Mouse (Mus musculus) gastrocnemius, adult 18-20 months (tissue): ENCODE results near the gene Dhx8. TPM values are rescaled to one million over a fixed set of nuclear protein-coding genes. Genes with fewer than 3 reads are reported as not detected.

Source experiments
- DNase-seq: peaks from one replicate; pipeline ENCODE4 v3.0.0; 2021; ENCODE audit warnings: low spot score
- total RNA-seq, 2 experiments: library from RNA; stranded (reverse); gene quantifications; 2 replicates each; pipeline ENCODE4 v1.2.3; 2021

The Dhx8 gene
- total RNA-seq, 2 experiments from 2014 or later = 13.9 to 14.3 TPM

DNA sequence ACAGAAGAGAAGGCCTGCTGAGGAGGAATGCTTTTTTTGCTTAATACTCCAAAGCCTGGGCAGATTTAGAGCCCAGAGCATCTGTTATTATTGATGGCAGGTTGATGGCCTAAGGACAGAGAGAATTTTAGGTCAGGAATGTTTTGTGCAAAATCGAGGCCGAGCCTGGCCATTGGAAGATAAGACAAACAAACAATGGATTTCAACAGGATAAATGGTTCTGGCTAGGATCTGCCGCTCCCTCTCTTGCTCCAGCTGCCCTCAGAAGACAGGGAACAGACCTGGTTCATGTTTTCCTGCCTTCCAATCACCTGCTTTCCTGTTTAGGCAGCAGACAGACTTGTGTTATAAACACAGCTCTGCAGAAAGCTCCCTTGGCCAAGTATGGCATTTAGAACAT lies 3.4 kb upstream of the Dhx8 start:
- no peak for DNase-seq

DNA sequence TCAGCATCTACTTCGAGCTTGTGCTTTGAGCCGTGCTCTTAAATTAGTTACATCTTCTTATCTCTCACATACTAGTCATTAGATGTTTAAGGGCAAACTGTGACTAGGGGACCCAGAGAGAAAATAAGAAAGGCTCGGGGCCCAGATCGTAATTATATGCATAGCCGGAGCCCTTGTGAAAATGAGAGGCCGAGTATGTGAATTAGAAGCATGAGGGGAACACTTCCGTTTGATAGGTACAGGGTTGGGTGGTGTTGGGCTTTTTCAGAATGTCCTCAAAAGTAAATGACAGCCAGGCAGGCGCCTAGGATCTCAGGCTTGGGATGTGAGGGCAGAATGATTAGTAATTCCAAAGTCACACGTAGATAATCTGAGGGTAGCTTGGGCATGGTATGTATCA lies 877 bp downstream of the Dhx8 start:
- no peak for DNase-seq

DNA sequence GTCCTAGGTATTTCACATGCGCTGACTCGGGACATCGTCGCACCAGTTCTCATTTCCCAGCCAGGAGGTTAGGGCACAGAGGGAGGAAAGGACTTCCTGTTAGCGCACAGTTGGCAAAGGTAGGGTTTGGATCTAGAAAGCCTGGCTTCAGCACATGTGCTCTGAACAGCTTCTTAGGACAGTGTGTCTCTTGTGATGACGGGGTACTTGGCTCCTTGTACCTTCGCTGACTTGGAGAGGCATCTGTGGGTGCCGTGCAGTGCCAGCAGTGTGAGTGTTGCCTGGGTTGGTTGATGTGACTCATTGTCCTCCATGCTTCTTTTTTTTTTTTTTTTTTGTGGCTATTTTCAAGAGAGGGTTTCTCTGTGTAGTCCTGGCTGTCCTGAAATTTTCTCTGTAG lies 23.9 kb downstream of the Dhx8 start:
- DNase-seq = peak; percentile 87

DNA sequence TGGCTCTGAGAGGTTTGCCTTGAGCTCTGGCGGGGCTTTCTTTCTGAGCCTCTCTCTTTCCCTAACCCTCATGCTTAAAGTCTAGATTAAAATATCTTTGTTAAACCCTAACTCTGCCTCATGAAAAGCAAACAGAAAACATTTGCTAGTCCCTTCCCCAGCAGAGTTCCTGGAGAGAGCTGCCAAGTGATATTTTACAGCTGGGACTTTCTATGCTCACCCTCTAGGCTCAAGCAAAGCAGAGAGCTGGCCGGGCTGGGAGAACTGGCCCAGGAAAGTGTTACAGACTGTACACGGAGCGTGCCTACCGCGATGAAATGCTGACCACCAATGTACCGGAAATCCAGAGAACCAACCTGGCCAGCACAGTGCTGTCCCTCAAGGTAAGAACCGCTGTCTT lies 24.6 kb downstream of the Dhx8 start:
- no peak for DNase-seq

DNA sequence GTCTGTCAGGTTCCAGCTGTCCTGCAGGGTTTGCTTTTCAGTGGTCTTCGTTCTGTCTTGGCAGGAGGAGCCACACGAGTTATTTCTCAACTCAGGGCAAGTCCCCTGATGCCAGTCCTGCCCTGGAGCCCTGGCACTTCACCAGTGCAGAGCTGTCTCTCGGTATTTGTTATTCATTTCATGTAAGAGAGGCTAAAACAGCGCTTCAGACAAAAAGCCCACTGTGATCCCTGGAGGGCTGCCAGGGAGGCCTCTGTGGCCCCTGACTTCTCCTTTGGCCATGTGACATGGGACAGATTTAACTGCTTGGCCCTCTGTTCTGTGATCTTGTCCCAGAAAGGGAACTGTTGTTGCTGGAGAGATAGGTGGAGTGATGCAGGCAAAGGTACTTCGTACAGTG lies 25.7 kb downstream of the Dhx8 start:
- DNase-seq = no peak

DNA sequence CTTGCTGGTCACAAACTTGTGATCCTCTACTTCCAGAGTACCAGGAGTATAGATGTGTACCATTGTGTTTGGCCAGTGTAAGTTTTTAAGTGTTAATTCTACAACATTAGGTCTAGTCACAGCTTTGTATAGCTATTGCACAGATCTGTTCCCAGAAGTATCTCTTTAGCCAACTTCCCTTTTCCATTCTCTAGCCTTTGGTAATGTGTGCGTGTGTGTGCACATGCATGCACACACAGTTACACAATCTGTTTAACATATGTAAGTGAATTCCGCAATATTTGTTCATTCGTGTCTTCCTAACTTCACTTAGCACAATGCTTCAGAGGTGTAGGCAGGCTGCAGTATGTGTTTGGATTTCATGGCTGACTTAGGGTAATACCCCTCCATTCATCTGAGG lies 26.8 kb downstream of the Dhx8 start:
- DNase-seq = no peak

DNA sequence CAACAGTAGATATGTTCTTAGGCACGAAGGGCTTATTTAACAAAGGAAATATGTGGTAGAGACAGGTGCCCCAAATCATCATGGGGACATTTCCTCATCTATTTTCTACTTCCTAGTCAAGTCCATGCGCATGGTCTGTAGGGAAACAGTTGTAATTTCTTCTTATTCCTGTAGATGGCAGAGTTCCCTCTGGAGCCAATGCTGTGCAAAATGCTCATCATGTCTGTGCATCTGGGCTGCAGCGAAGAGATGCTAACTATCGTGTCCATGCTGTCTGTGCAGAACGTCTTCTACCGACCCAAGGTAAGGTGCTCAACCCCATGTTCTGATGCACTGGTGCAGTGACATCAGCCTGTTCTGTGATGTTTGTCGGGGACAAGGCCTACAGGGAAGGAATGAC lies 31.0 kb downstream of the Dhx8 start:
- DNase-seq = peak; percentile 43

DNA sequence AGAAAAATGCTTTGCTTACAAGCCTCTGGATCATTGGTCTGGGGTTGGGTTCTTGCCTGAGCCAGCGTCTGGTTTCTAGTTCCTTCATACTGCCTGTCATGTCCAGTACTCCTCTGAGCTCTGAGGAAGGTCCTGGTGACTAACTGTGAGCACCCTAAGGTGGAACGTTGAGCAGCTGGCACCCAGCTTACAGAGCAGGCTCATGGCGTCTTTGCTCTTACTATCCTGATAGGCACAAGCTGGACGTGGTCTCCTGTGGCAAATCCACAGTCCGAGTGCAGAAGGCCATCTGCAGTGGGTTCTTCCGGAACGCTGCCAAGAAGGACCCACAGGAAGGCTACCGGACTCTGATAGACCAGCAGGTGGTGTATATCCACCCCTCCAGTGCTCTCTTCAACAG lies 31.8 kb downstream of the Dhx8 start:
- DNase-seq = no peak

DNA sequence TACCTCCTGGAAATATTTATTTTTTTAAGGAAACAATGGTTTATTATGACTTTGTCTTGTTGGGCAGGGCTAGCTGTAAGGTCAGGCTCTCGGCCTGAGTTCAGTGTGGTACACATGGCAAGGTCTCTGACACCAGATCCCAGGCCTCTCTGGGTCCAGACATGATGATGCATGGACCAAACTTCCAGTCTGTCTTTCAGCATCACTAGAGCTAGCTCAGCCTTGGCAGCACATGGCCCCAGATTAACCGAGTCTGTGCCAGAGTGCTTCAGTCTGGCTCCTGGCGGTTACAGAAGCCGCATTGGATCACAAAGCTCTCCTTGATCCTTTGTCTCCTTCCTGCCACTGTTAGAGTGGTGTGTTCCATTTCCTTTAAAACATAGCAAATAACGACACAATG lies 34.6 kb downstream of the Dhx8 start:
- DNase-seq = no peak

DNA sequence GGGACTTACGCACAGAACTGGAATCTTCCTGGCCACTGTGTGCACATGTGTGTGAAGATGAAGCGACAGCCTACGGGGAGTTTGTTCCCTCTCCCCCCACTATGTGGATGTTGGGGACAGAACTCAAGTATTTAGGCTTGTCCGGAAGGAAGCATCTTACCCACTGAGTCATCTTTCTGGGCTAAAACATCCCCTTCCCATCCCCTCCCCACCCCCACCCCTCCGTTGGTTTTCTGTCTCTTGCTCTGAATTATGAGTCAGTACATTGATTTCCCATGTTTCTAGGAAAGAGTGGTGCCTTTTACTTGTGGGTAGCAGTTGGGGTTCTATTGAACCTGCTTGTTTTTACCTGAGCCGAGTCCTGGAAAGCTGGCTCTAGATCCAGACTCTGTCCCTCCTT lies 36.0 kb downstream of the Dhx8 start:
- no peak for DNase-seq

DNA sequence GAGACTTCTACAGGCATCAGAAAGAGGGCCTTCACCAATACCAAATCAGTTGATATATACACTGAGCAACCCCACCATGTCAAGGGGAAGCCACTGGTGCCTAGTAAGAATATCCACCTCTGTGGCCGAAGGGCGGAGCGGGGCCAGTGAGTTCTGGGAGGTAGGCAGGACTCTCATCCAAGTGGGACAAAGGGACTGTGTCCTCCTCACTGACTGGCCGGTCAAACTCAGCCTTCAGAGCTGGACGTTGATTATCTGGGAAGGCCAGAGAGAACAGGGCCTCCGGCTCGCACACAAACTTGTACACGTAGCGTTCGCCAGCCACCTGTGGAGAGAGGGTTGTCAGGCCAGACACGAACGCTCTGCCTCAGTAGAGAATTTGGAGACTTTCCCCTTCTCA lies 37.5 kb downstream of the Dhx8 start:
- DNase-seq = no peak

DNA sequence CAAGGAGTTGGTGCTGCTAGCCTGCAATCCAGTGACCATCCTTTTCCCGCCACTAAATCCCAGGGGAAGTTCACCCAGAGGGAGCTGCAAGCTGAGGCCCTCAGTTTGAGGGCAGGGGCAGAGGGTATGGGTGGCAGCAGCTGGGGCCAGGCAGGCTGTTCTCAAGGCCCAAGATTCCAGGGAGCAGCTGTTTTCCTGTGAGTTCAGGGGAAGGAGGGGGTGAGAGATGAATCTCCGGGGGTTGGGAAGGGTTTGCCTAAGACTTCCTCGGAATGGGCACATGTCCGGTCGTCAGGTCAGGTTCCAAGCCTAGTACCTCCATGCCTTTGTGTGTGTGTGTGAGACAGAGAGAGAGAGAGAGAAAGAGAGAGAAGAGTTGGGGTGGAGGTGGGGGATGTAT lies 39.3 kb downstream of the Dhx8 start:
- DNase-seq = no peak

DNA sequence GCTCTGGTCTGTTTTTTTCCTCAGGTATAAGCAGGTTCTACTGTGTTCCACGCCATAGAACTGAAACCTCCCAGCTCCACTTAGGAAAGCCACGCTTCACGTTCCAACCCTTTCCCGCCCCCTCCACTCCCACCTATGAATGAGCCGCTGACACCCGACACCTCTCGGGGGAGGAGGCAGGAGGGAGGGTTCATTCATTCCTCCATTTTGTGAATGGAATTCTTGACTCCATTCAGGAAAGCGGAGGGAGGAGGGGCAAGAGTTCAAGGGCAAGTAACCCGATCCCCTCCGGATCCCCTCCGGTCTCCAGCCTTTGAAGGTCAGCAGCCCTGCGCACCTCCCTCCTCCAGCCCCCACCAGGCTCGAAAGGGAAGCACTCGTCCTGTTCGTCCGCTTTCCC lies 39.7 kb downstream of the Dhx8 start:
- peak; percentile 39 for DNase-seq

DNA sequence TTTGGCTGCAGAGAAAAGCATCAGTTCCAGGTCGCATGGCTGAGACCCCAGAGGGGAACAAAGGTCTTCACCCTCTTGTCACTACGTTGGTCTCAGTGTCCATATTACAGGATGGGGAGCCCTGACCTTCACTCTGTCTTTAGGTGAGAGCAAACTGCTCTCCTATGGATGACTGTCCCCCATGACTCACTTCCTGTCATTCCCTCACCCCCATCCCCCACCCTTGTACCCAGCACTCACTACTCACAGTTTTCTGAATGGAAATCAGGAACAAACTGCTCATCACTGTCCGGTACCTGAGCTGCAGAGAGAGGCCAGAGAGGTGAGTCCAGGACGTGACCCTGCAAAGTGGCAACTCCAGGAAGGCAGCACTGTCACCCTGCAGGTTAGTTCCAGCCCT lies 44.1 kb downstream of the Dhx8 start:
- DNase-seq = no peak

DNA sequence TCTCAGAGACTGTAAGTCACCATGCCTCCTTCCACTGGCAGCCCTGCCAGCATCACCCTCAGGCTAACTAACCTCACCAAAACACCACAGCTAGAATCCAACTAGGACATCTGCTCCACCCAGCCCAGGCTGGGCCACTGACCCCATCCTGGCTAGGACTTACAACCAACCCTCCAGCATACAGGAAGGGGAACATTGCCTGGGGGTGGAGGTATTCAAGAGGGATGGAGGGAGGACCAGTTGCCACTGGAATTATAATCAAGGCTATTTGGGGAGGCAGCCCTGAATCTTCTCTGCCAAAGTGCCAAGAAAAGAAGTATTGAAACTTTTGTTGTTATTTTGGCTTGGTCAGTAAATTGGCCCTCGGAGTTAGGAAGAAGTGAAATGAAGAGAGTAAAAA lies 50.4 kb downstream of the Dhx8 start:
- DNase-seq = no peak

DNA sequence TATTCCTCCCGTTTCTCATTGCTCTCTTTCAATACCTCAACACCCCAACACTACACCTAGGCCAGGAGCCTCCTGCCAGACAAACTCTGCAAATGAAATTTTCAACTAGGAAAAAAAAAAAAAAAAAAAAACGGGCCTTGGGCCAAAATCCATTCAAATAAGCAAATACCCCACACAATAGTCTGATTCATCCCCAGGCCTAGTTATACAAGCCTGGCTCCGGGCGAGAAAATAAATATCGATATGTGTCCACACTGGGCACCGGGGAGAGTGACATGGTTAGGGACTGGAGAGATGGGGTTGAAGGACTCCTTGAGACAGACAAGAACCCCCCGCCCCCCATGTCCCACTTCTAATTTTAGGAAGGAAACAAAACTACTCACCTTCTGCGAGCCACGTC lies 50.9 kb downstream of the Dhx8 start:
- DNase-seq = no peak

DNA sequence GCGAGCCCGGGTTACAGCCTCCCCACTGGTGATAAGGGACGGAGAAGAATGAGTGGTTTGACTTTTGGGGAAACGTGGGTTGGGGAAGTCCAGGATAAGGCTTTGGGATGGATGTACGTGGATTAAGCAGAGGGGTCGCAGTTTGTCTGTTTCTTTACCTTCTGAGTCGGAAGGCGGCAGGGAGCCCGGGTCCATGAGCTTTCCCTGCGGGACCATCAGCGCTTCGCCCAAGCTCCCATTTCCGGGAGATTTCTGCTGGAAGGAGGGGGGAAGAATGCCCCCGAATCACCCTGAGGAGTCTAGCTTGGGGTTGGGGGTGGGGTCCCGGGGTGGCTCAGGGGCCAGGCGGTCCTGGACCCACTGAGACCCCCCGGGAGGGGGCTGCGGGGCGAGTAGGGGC lies 51.4 kb downstream of the Dhx8 start:
- DNase-seq = no peak

DNA sequence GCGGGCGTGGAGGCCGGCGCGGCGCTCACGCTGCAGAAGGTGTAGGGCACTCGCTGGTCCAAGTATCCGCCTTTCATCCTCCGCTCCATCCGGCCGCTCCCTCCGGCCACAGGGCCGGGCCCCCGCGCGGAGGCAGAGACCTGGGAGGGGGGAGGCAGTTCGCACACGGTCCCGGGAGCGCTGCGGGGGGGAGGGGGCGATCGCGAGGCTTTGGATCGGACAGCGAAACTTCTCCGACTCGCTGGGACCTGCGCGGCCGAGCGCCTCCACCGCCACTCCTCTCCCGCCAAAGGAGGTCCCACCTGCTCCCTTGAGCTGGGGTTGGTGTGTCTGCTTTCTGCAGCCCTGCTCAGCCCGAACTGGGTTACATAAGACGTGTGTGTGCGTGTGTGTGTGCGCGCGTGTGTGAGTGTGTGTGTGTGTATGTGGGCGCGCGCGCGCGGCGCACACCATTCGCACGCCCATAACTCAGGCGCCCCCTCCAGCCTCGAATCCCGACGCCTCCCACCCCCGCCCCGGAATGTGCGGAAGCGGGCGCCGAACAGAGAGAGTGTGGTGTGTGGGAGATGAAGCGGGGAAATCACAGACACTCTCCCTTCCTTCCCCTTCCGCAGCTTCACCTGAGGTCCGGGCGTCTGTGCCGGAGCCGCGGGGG lies 51.9 kb downstream of the Dhx8 start:
- no peak for DNase-seq

DNA sequence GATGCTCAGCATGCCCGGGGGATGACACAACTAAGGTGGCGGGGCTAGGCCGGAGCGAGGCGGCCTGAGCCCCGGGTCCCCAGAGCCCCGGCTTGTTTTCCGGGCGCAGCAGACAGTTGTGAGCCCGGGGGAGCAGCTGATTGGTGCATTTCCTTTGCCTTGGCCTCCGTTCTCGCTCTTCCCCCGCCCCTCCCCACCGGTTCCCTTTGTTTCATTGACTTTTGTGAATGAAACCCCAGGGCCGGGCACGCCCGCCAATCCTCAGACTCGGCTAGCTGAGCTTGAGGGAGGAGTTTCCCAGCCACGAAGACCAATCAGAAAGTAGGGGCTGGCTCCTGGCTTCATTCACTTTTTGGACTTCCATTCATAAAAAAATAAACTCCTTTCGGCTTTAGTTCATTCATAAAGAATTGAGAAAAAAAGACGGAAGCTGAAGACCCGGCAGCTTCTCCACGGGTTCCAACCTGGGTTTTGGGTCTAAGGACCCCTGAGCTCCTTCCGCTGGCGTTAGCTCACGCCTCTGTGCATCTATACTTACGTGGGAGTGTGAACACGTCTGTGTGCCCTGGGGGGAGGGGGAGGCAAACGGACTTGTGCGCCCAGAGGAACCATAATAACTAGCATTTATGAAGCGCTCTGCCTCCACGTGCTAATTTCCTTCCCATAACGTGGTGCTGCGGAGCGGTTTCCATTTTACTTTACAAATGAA lies 52.6 kb downstream of the Dhx8 start, which contains the start of gene Etv4:
Gene Etv4 (minus strand): TSS at position 229 of the 709 bp plus-strand sequence.
- peak; percentile 75 for DNase-seq

DNA sequence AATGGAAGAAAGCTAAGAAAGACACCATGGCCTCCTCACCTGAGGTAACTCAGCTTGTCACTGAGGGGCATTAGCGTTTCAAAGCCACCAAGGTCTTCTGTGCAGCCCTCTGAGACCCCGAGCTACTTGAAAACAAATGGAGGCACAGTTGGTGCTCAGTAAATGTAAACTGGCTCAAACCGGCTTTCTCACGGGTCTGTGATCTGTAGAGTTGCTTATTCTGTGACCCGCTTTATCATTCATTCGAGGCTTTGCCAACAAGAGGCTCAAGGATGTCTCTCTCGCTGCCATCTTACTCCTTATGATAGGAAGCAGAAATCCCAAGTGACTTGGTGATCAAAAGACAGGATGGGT lies 53.1 kb downstream of the Dhx8 start:
- DNase-seq = no peak

DNA sequence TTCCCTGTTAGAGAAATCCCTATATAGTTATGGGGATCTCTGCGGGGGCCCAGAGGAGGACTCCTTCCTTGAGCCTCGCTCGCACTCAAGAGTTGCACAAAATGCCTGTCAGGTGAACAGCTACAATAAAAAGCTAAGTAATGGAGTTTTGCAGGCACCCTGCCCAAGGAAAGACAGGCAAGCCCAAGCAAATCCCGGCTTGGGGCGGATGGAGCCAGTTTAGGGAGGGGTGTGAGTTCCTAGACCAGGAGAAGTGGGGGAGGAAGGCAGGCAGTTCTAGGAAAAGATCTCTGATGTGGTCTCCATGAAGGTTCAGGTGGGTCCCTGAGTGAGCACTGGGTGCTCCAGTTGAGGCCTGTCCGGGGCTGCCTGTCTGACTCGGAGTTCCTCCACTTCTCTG lies 53.9 kb downstream of the Dhx8 start:
- DNase-seq = no peak

DNA sequence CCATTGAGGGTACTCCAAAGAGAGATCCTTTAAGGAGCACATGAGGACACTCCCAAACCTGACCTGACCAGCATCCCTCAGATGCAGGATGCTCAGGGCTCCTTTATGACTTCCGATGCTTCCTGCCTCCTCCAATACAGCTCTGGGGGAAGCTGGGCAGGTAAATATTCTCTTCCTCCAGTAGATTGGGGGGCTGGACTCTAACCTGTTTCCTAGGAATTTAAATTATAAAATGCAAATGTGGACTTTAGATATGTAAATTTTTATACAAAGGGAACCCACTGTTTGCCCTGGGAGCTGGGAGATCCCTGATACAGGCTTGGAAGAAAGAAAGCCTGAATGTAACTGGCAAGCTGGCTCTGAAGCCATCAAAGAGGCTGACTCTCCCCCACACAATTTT lies 54.7 kb downstream of the Dhx8 start:
- DNase-seq = no peak

DNA sequence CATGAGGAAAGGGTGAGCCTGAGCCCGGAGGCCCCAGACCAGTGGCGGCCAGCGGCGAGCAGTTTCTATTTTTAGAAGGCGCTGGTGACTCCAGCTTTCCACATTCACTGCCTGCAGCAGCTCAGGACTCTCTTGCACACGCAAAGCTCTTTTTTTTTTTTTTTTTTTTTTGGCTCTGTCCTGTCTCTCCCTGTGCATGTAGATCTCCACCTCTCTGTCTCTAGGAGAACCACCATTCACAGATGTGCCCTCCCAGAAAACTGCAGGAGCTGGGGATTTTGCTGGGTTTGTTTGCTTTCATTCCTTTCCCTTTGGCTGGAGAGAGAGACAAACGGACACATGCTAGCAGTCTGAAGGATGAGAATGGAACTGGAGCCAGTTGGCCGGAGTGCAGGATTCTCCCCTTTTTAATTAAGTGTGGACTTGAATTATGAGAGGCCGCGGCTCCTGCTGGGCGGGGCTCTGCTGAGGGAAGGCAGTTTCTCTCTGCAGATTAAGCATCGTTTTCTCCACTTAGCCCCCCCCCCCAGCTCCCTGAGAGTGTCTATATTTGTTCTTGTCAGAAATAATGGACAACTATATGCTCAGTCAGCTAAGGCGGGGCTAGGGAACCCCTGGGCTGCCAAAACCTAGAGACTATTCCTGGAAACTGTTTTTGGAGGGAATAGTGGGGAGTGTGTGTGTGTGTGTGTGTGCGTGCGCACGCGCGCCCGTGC lies 58.2 kb downstream of the Dhx8 start:
- peak; percentile 36 for DNase-seq
